Mouse (Mus musculus): ENCODE results near the gene Gm20807.
"Not testable (repeated sequence)": the region's sequence is repeated elsewhere in the genome, so short reads cannot be mapped to it uniquely, and the experiment has no call there.

The Gm20807 gene

GRCm38 (mm10) chrY:13042591-13042990 is at the start of gene Gm20807:
Gene Gm20807, plus strand, starts transcription at chrY:13042891.
- DNase-seq (ENCODE audit: low spot score), result not testable (repeated sequence)

Data from c-Kit-positive CD71-positive TER-119-positive erythroid progenitor cells, embryonic 14.5 days (primary cell).